Mouse (Mus musculus): ENCODE measurements at regions not wholly inside any gene's neighbourhood (a gene's known extent, or its start where the extent isn't known, plus 50 kb on each side); places are given as distances from the start of the nearest gene placed in this dataset.

- no peak for TF ChIP-seq CTCF (IDR thresholded peaks at IDR 0.05; ENCODE audit: control insufficient read depth, insufficient read depth, insufficient replicate concordance, low read depth, low read length)
- TF ChIP-seq POLR2A (IDR thresholded peaks at IDR 0.05; ENCODE audit: control insufficient read depth, low read depth, low read length), result no peak
These were observed 434.6 kb upstream of the Tbx3 start for GRCm38 (mm10) chr5:119235884-119236283.
